Mouse (Mus musculus) adrenal gland, postnatal 14 days (tissue): Measurements from ENCODE around the gene Ankrd17. TPM values are rescaled to one million over a fixed set of nuclear protein-coding genes. Genes with fewer than 3 reads are reported as not detected.

Experiments used
- DNase-seq: peaks from one replicate; pipeline ENCODE4 v3.0.0; 2021; ENCODE audit warnings: mixed read lengths
- total RNA-seq: library from RNA; stranded (reverse); gene quantifications from 2 replicates; pipeline ENCODE4 v1.2.3, GENCODE M21; 2021

Gene Ankrd17
- total RNA-seq, 1 experiment from 2014 or later, result 100 TPM

GRCm38 (mm10) chr5:90217791-90218190 is 148.6 kb downstream of the Ankrd17 start:
- peak; percentile 81 for DNase-seq

- DNase-seq, result peak; percentile 37
Measured at GRCm38 (mm10) chr5:90217226-90217625, 149.2 kb downstream of the Ankrd17 start.

- no peak for DNase-seq
Measured at GRCm38 (mm10) chr5:90213356-90213755, 153.0 kb downstream of the Ankrd17 start.

- peak; percentile 64 for DNase-seq
Measured at GRCm38 (mm10) chr5:90203168-90203567, 163.2 kb downstream of the Ankrd17 start.

- DNase-seq, result no peak
Measured at GRCm38 (mm10) chr5:90202447-90203117, 163.8 kb downstream of the Ankrd17 start.

GRCm38 (mm10) chr5:90199922-90200632 is 166.3 kb downstream of the Ankrd17 start:
- no peak for DNase-seq

- DNase-seq, result peak; percentile 77
Measured at GRCm38 (mm10) chr5:90194831-90195230, 171.5 kb downstream of the Ankrd17 start.

GRCm38 (mm10) chr5:90182782-90183181 is 183.6 kb downstream of the Ankrd17 start:
- DNase-seq, result no peak

GRCm38 (mm10) chr5:90179094-90179493 is 187.3 kb downstream of the Ankrd17 start:
- no peak for DNase-seq

GRCm38 (mm10) chr5:90178116-90178515 is 188.3 kb downstream of the Ankrd17 start:
- no peak for DNase-seq

Other genes with a start within 250 kb of the Ankrd17 start
- 30.6 and 34.7 TPM in 2 replicates for gene Cox18, start 142.6 kb downstream of the Ankrd17 start, total RNA-seq
- 2.8 and 3.4 TPM in 2 replicates for gene Gm9958, start 627 bp upstream of the Ankrd17 start, total RNA-seq
- 648 and 11,382 TPM in 2 replicates for gene Alb, start 94.3 kb upstream of the Ankrd17 start, total RNA-seq
- gene Afp, start 124.2 kb upstream of the Ankrd17 start, total RNA-seq, result 0.86 and 3.6 TPM in 2 replicates
- 3.2 and 58.8 TPM in 2 replicates for gene Afm, start 152.4 kb upstream of the Ankrd17 start, total RNA-seq
- gene 5830473C10Rik, start 194.5 kb upstream of the Ankrd17 start, total RNA-seq, result 0.45 and 5.9 TPM in 2 replicates